Mouse (Mus musculus): ENCODE measurements around the gene St6gal2. TPM values are rescaled to one million over a fixed set of nuclear protein-coding genes. Genes with fewer than 3 reads are reported as not detected.

St6gal2 gene
- polyA plus RNA-seq, 1 experiment: 0.45 TPM

DNA sequence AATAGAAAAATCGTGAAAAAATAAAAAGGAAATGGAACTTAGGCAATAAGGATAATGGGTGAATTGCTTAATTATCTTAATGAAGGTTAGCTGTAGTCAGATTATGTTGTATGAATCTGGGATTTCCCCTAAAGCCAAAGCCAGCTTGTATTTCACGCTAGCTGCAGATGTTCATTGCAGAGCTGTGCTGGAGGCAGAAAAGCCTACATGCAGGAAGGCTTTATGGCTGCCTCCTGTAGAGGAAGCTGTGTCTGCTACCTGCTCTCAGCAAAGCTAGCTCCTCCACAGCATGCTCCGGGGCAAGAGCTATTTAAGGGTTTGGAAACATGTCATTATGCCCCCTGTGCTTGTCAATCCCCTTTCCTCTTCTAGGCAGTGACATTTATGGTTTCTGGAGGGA is 9.3 kb downstream of the St6gal2 start:
- Histone ChIP-seq H3K27ac (ENCODE audit: insufficient read depth, low read length) (no peak overlapping the region), H3K9ac (ENCODE audit: low read depth, poor library complexity, severe bottlenecking) (no peak overlapping the region), H3K4me1 (ENCODE audit: control insufficient read depth, insufficient read depth, low read length) (no peaks in the 10 kb centered on the region), H3K9me3 (replicated peaks; ENCODE audit: control insufficient read depth, insufficient read depth, low read length, poor library complexity, severe bottlenecking) (no peaks in the 10 kb centered on the region), H3K36me3 (ENCODE audit: control insufficient read depth, insufficient read depth, low read length, poor library complexity, severe bottlenecking) (no peaks in the 10 kb centered on the region), H3K27me3 (ENCODE audit: control insufficient read depth, insufficient read depth, low read length, poor library complexity, severe bottlenecking) (no peaks in the 10 kb centered on the region), H3K4me3 (ENCODE audit: low read depth, low read length) (no peak overlapping the region)
- TF ChIP-seq POLR2A (IDR thresholded peaks at IDR 0.05; ENCODE audit: insufficient read depth, low read length) (no peak), CTCF (IDR thresholded peaks at IDR 0.05; ENCODE audit: low read depth, low read length) (no peak), EP300 (IDR thresholded peaks at IDR 0.05; ENCODE audit: insufficient read depth, low read depth, low read length) (no peak)

DNA sequence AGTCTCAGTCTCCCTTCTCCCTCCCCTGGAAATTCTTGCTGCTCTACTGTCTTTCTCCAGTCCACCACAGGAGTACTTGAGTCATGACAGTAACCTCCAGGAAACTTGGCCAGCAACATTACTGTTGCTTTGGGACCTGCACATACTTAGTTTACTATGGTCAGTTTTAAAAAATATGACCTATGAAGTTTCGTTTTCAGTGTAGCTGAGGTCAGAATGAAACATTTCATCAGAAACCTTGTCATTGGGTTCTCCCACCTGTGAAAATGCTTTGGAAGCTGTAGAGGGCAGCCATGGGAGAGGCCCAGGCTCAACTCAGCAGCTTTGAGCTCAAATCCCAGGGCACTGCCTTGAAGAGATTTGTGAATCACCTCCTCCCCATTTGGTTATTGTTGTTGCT is 15.0 kb downstream of the St6gal2 start:
- H3K36me3 ChIP-seq (ENCODE audit: control insufficient read depth, insufficient read depth, low read length, poor library complexity, severe bottlenecking): no peaks in the 10 kb centered on the region
- no peaks in the 10 kb centered on the region for H3K9me3 ChIP-seq (replicated peaks; ENCODE audit: control insufficient read depth, insufficient read depth, low read length, poor library complexity, severe bottlenecking)
- no peak overlapping the region for H3K9ac ChIP-seq (ENCODE audit: low read depth, poor library complexity, severe bottlenecking)
- H3K4me1 ChIP-seq (ENCODE audit: control insufficient read depth, insufficient read depth, low read length): no peaks in the 10 kb centered on the region
- no peak overlapping the region for H3K27ac ChIP-seq (ENCODE audit: insufficient read depth, low read length)
- no peak for TF ChIP-seq POLR2A (IDR thresholded peaks at IDR 0.05; ENCODE audit: insufficient read depth, low read length)
- no peak for TF ChIP-seq CTCF (IDR thresholded peaks at IDR 0.05; ENCODE audit: low read depth, low read length)
- no peak for TF ChIP-seq EP300 (IDR thresholded peaks at IDR 0.05; ENCODE audit: insufficient read depth, low read depth, low read length)
- no peak overlapping the region for H3K4me3 ChIP-seq (ENCODE audit: low read depth, low read length)
- H3K27me3 ChIP-seq (ENCODE audit: control insufficient read depth, insufficient read depth, low read length, poor library complexity, severe bottlenecking): no peaks in the 10 kb centered on the region

DNA sequence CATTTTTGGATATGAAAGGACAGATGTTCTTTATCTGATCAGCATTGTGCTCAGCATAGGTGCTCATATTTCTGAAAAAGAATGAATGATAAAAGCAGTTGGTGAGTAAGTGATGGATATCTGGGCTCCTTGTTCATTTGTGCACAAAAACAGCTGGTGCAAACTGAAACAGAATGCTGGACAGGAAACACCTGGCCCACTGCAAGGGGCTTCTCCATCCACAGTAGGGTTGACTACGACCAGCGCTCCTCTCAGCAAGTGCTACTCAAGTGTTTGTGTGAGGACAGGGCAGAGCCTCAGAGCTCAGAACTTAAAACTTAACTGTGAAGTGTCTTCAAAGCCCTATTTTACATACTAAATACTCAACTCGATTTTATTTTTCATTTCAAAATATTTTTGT is 22.4 kb downstream of the St6gal2 start:
- Histone ChIP-seq H3K4me3 (ENCODE audit: low read depth, low read length) (no peak overlapping the region), H3K27me3 (ENCODE audit: control insufficient read depth, insufficient read depth, low read length, poor library complexity, severe bottlenecking) (no peaks in the 10 kb centered on the region), H3K4me1 (ENCODE audit: control insufficient read depth, insufficient read depth, low read length) (no peaks in the 10 kb centered on the region), H3K27ac (ENCODE audit: insufficient read depth, low read length) (no peak overlapping the region), H3K36me3 (ENCODE audit: control insufficient read depth, insufficient read depth, low read length, poor library complexity, severe bottlenecking) (no peaks in the 10 kb centered on the region), H3K9ac (ENCODE audit: low read depth, poor library complexity, severe bottlenecking) (no peak overlapping the region), H3K9me3 (replicated peaks; ENCODE audit: control insufficient read depth, insufficient read depth, low read length, poor library complexity, severe bottlenecking) (no peaks in the 10 kb centered on the region)
- TF ChIP-seq POLR2A (IDR thresholded peaks at IDR 0.05; ENCODE audit: insufficient read depth, low read length) (no peak), EP300 (IDR thresholded peaks at IDR 0.05; ENCODE audit: insufficient read depth, low read depth, low read length) (no peak), CTCF (IDR thresholded peaks at IDR 0.05; ENCODE audit: low read depth, low read length) (no peak)

DNA sequence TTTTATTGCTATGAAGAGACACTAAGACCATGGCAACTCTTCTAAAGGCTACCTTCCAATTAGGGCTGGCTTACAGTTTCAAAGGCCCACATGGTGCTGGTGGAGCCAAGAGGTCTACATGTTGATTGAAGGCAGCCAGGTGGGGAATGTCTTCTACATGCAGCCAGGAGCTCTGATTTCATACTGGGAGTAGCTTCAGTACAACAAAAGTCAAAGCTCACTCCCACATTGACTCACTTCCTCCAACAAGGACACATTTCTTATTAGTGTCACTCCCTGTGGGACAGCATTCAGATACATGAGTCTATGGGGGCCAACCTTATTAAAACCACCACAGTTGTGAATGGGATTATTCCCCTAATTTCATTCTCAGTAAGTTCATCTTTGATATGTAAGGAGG is 23.8 kb downstream of the St6gal2 start:
- Histone ChIP-seq H3K36me3 (ENCODE audit: control insufficient read depth, insufficient read depth, low read length, poor library complexity, severe bottlenecking) (no peaks in the 10 kb centered on the region), H3K9me3 (replicated peaks; ENCODE audit: control insufficient read depth, insufficient read depth, low read length, poor library complexity, severe bottlenecking) (no peaks in the 10 kb centered on the region), H3K4me3 (ENCODE audit: low read depth, low read length) (no peak overlapping the region), H3K27ac (ENCODE audit: insufficient read depth, low read length) (no peak overlapping the region), H3K27me3 (ENCODE audit: control insufficient read depth, insufficient read depth, low read length, poor library complexity, severe bottlenecking) (no peaks in the 10 kb centered on the region), H3K4me1 (ENCODE audit: control insufficient read depth, insufficient read depth, low read length) (no peaks in the 10 kb centered on the region), H3K9ac (ENCODE audit: low read depth, poor library complexity, severe bottlenecking) (no peak overlapping the region)
- TF ChIP-seq CTCF (IDR thresholded peaks at IDR 0.05; ENCODE audit: low read depth, low read length) (no peak), EP300 (IDR thresholded peaks at IDR 0.05; ENCODE audit: insufficient read depth, low read depth, low read length) (no peak), POLR2A (IDR thresholded peaks at IDR 0.05; ENCODE audit: insufficient read depth, low read length) (no peak)

DNA sequence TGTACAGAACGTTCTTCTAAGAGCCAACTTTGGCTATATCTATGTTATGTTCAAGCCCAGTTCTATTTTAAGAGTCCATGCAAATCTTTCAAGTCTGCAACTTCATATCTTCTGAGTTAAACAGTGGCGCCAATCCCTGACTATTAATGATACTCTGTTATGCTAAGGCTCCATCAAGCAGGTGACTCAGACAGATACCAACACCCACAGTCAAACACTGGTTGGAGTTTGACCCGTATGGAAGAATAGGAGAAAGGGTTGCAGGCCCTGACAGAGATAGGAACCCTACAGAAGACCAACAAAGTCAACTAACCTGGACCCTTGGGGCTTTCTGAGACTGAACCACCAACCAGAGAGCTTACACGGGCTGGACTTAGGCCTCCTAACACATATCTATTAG is 30.8 kb downstream of the St6gal2 start:
- TF ChIP-seq EP300 (IDR thresholded peaks at IDR 0.05; ENCODE audit: insufficient read depth, low read depth, low read length): no peak
- no peak for TF ChIP-seq CTCF (IDR thresholded peaks at IDR 0.05; ENCODE audit: low read depth, low read length)
- no peak for TF ChIP-seq POLR2A (IDR thresholded peaks at IDR 0.05; ENCODE audit: insufficient read depth, low read length)
- H3K9me3 ChIP-seq (replicated peaks; ENCODE audit: control insufficient read depth, insufficient read depth, low read length, poor library complexity, severe bottlenecking): no peaks in the 10 kb centered on the region; the same call in 1 of the 2 replicates
- no peaks in the 10 kb centered on the region for H3K36me3 ChIP-seq (ENCODE audit: control insufficient read depth, insufficient read depth, low read length, poor library complexity, severe bottlenecking)
- no peak overlapping the region for H3K27ac ChIP-seq (ENCODE audit: insufficient read depth, low read length)
- H3K27me3 ChIP-seq (ENCODE audit: control insufficient read depth, insufficient read depth, low read length, poor library complexity, severe bottlenecking): no peaks in the 10 kb centered on the region
- H3K4me3 ChIP-seq (ENCODE audit: low read depth, low read length): no peak overlapping the region
- no peak overlapping the region for H3K9ac ChIP-seq (ENCODE audit: low read depth, poor library complexity, severe bottlenecking)
- no peaks in the 10 kb centered on the region for H3K4me1 ChIP-seq (ENCODE audit: control insufficient read depth, insufficient read depth, low read length)

DNA sequence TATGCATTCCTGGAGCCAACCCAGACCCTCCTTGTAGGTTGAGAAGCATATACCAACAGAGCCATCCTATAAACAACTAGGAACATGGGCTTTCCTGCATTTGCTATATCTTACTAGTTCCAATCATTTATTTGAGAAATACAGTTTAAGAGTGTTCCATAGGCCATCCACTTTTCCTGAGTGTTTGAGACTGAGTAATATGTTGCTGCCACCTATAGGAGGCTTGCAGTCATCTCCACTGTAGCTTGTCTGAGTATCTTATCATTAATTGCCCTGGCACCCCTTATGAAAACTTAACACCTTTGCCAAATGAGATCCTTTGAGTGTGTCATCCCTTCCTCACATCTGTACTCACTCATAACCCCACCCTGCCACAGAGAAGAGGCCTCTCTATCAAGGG is 32.2 kb downstream of the St6gal2 start:
- Histone ChIP-seq H3K27ac (ENCODE audit: insufficient read depth, low read length) (no peak overlapping the region), H3K9me3 (replicated peaks; ENCODE audit: control insufficient read depth, insufficient read depth, low read length, poor library complexity, severe bottlenecking) (no peaks in the 10 kb centered on the region; the same call in 1 of the 2 replicates), H3K4me1 (ENCODE audit: control insufficient read depth, insufficient read depth, low read length) (no peaks in the 10 kb centered on the region), H3K36me3 (ENCODE audit: control insufficient read depth, insufficient read depth, low read length, poor library complexity, severe bottlenecking) (no peaks in the 10 kb centered on the region), H3K27me3 (ENCODE audit: control insufficient read depth, insufficient read depth, low read length, poor library complexity, severe bottlenecking) (no peaks in the 10 kb centered on the region), H3K9ac (ENCODE audit: low read depth, poor library complexity, severe bottlenecking) (no peak overlapping the region), H3K4me3 (ENCODE audit: low read depth, low read length) (no peak overlapping the region)
- TF ChIP-seq CTCF (IDR thresholded peaks at IDR 0.05; ENCODE audit: low read depth, low read length) (no peak), EP300 (IDR thresholded peaks at IDR 0.05; ENCODE audit: insufficient read depth, low read depth, low read length) (no peak), POLR2A (IDR thresholded peaks at IDR 0.05; ENCODE audit: insufficient read depth, low read length) (no peak)
